Mouse (Mus musculus) mesoderm, embryonic 11.5 days (tissue): ENCODE measurements around the gene Mrps26.
"Not testable (repeated sequence)": the region's sequence is repeated elsewhere in the genome, so short reads cannot be mapped to it uniquely, and the experiment has no call there.

ENCODE experiments used
- DNase-seq: peaks from one replicate; pipeline ENCODE4 v3.0.0-alpha.2; 2012; ENCODE audit warnings: low read depth, low spot score

Mrps26 gene

GRCm38 (mm10) chr2:130563212-130564055 lies at the start of gene Mrps26:
Mrps26 (plus strand) TSS chr2:130563742.
- peak; percentile 95 for DNase-seq

GRCm38 (mm10) chr2:130513907-130514306 lies 49.6 kb upstream of the Mrps26 start:
- no peak for DNase-seq

- DNase-seq: no peak
Measured at GRCm38 (mm10) chr2:130515791-130516190, 47.8 kb upstream of the Mrps26 start.

DNA sequence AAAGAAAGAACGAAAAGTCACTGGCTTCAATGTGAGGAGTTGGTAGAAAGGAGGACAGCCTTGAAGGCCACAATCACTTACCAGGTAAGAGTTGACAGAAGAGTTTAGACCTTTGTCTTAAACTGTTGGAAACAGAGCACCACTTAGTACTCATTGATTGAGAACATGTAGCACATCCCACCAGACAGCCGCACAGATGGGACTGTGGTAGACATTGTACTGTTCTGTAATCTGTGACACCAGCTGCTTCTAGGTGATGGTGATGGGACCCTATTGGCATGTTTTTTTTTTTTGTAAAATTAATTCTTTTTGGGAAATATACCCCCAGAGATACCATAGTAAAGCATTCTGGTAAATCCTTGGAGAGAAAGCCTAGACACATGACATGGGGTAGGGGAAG lies 41.6 kb upstream of the Mrps26 start:
- DNase-seq: no peak

- DNase-seq: not testable (repeated sequence)
Measured at GRCm38 (mm10) chr2:130525480-130525879, 38.1 kb upstream of the Mrps26 start.

- no peak for DNase-seq
Measured at GRCm38 (mm10) chr2:130528457-130528856, 35.1 kb upstream of the Mrps26 start.

GRCm38 (mm10) chr2:130529290-130529689 lies 34.3 kb upstream of the Mrps26 start:
- DNase-seq: no peak

- no peak for DNase-seq
Measured at GRCm38 (mm10) chr2:130529925-130530324, 33.6 kb upstream of the Mrps26 start.

- no peak for DNase-seq
Measured at GRCm38 (mm10) chr2:130532201-130532600, 31.3 kb upstream of the Mrps26 start.

DNA sequence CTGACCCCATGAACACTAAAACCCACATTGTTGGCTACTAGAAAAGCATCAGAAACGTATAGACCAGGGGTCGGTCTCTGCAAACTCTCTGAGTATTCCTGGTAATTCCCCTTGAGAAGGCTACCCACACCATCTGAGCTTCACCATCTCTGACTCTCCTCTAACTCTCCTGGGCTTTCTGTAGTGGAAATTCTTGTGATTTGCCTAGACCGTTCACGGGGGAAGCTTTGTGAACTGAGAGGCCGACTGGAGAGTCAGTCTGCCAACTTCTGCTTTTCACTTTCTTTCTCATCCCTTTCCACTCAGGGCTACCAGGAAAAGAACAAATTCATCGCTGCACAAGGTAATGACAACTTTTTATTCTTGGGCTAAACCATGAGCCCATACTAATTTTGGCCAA lies 28.5 kb upstream of the Mrps26 start:
- no peak for DNase-seq

GRCm38 (mm10) chr2:130536890-130537289 lies 26.7 kb upstream of the Mrps26 start:
- DNase-seq: no peak

DNA sequence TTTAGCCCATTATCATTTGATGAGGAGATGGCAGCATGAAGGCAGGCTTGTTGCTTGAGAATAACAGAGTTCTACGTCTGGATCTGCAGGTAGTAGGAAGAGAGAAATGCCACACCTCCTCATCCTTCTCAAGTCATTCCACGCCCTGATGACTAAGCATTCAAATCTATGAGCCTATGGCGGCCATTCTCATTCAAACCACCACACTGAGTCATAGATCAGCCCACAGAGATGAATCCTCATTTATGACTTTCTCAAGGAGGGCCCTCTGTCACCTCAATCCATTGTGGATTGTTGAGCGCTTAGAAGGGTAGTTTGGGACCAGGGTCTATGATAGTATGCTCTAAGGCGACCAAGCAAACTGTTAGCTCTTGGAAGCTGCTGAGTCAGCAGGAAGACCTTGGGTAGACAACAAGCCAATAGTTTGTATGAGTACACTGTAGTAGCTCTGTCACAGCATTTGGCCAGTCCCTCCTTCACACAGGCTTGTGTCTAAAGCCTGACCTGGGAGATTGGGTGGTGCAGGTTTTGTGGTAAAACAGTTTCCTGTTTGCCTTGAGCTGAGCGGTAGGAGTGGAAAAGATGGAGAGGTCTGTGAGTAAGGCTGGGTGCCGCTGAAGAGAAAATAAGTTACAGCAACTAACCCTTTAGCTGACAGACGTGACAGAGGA lies 24.5 kb upstream of the Mrps26 start:
- DNase-seq: no peak

- no peak for DNase-seq
Measured at GRCm38 (mm10) chr2:130540266-130540665, 23.3 kb upstream of the Mrps26 start.

GRCm38 (mm10) chr2:130546957-130547356 lies 16.6 kb upstream of the Mrps26 start:
- no peak for DNase-seq

- DNase-seq: no peak
Measured at GRCm38 (mm10) chr2:130554841-130555240, 8.7 kb upstream of the Mrps26 start.

DNA sequence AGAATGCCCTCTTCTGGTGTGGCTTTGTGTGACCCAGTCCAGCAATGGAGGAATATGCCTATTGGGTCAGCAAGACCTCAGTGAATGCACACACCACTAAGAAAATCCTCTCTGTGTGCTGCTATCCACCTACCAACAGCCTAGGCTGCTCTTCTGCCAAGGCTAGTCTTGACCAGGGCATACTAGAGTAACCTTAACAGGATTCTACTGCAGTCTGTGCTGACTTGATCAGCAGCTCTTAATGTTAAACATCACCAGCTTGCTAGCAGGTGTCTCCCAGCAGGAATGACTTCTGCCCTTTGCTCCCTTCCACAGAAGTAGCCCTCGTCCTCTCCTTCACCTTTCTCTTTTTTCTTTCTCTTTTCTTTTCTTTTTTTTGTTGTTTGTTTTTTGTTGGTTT lies 7.2 kb upstream of the Mrps26 start:
- no peak for DNase-seq

DNA sequence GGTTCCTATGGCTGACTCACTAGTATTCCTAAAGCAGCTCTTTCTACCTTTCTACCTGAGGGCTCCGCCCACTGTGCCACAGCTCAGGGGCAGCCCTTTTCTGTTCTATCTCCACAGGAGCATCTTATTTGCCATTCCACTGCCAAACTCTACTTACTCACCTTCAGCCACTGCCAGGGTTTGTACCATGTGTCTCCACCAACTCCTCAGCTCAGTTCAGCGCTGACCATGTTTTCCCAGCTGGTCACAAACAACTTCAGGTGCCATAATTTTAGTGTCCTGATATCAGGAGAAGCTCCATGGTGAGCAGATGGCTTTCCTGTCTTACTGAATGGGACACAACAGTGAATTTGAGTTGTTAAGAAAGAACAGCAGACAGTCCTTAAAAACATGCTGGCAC lies 6.1 kb upstream of the Mrps26 start:
- no peak for DNase-seq

- DNase-seq: no peak
Measured at GRCm38 (mm10) chr2:130558015-130558414, 5.5 kb upstream of the Mrps26 start.

DNA sequence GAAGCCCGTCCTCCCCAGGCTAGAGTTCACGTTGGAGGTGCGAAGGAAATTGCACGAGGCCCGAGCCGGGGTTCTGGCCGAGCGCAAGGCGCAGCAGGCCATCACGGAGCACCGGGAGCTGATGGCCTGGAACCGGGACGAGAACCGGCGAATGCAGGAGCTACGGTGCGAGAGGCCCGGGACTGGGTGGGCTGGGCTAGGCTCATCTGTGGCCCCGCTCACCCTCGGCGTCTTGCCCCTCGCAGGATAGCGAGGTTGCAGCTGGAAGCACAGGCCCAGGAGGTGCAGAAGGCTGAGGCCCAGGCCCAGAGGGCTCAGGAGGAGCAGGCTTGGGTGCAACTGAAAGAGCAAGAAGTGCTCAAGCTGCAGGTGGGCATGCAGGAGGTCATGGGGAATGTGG lies 521 bp downstream of the Mrps26 start:
- no peak for DNase-seq

DNA sequence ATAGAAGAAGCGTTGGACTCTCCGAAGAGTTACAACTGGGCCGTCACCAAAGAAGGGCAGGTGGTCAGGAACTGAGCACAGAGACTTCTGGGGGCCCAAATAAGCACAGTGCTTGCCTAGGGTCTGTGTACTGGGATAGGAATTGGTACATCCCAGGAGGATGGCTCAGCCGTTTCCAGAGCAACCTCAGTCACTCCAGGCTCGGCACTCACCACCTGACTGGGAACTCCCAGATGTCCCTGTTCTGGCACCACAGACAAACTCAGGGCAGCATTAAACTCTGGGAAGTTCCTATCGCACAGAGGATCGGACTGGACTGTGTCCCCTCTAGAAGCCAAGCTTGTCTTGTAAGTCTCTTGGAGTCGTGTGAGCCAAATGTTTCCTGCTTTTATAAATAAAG lies 1.4 kb downstream of the Mrps26 start:
- DNase-seq: no peak

- DNase-seq: no peak
Measured at GRCm38 (mm10) chr2:130568921-130569320, 5.4 kb downstream of the Mrps26 start.

DNA sequence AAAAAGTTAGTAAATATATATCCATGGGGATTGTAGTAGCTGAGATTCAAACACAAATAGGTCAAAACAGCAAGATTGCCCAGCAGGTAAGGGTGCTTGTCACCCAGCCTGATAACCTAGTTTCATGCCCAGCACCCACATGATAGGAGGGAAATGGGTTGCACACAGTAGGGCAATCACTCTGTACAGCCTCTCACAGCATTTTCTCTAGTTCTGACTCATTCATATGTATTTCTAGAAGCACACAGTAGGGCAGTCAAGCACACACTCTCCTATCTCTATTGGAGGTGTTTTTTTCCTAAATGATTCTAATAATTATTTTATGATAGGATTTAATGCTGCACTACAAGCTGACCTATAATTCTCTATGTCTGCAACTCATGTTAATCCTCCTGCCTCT lies 6.4 kb downstream of the Mrps26 start:
- no peak for DNase-seq

DNA sequence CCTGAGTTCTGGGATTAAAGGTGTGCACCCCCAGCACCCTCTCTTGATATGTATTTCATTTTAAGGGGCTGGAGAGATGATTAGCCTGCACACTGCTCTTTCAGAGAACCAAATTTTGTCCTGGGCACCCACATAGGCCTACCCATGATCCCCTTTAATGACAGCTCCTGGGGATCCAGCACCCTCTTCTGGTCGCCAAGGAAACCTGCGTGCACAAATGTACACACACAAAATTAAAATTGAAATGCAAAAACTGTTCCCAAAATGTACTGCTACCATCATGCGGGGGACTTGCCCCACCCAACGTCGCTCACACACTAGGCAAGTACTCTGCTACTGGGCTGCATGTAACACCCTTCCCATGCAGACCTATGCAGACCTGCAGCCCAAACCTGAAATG lies 11.4 kb downstream of the Mrps26 start:
- DNase-seq: no peak
